Mouse (Mus musculus): Measurements from ENCODE around the gene Gm10799. TPM values are rescaled to one million over a fixed set of nuclear protein-coding genes. Genes with fewer than 3 reads are reported as not detected.

Gene Gm10799
- polyA plus RNA-seq, 1 experiment from 2014 or later, result not detected

DNA sequence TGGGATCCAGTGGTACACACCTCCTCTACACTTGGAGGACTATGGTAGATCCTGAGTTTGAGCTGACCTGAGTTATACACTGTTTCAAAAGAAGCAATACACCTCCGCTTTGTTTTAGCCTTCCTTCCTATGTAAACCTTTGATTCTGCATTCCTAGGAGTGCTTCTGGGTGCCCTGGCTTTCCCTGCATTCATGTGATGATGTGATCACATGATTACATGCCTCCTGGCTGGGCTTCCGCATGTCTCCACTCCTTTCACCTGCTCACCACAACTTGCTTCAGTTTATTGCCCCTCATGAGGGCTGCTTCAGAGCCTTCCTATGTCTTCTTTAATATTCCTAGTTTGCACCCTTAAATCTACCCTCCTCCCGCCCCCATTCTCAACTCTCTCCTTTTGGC, 36.3 kb downstream of the Gm10799 start:
- Histone ChIP-seq H3K4me1 (peaks cover 21% of the 10 kb centered on the region), H3K27ac (replicated peaks) (no peak overlapping the region), H3K36me3 (peaks cover 15% of the 10 kb centered on the region), H3K9me3 (no peaks in the 10 kb centered on the region), H3K27me3 (no peaks in the 10 kb centered on the region), H3K4me3 (no peak overlapping the region), H3K4me2 (replicated peaks) (no peak overlapping the region), H3K9ac (replicated peaks) (no peak overlapping the region)
- 90% methylated on average over 3 of the region's 3 CpGs for WGBS
- ATAC-seq (replicated peaks), result no peak

DNA sequence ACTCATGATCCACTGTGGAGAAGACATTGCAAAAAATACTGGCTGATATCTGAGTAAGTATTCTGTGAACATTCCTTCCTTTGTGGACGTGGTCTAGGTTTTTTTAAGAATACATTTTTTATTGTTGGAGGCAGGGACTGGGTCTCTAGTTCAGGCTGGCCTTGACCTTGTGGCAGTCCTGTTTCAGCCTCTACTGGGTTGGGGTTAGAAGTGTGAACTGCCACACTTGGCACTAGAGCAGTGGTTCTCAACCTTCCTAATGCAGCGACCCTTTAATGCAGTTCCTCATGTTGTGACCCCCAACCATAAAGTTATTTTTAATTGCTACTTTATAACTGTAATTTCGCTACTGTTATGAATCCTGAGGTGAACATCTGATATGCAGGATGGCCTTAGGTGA, 38.0 kb downstream of the Gm10799 start:
- ATAC-seq (replicated peaks), result no peak
- Histone ChIP-seq H3K4me2 (replicated peaks) (no peak overlapping the region), H3K36me3 (peaks cover 13% of the 10 kb centered on the region), H3K4me3 (no peak overlapping the region), H3K9me3 (no peaks in the 10 kb centered on the region), H3K27ac (replicated peaks) (no peak overlapping the region), H3K9ac (replicated peaks) (no peak overlapping the region), H3K4me1 (peaks cover 21% of the 10 kb centered on the region), H3K27me3 (no peaks in the 10 kb centered on the region)
- 87% methylated on average over 3 of the region's 3 CpGs for WGBS

DNA sequence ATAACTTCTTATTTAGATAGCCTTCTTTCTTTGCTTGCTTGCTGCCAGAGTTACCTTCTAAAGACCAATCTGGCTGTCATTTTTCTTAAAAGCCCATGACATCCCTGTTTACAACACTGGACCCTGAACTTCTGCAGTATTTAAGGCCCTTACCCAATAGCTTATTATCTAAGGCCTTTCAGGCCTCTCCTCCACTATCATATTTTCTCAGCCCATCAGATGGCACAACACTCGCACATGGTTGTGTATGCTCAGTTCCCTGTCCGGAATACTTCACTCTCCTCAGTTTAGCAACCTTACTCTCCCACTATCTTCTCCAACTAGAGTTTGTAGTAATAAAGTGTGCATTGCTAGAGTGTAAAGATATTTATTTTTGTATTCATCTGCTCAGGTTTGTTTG, 39.3 kb downstream of the Gm10799 start:
- ATAC-seq (replicated peaks), result no peak
- Histone ChIP-seq H3K27me3 (no peaks in the 10 kb centered on the region), H3K9me3 (no peaks in the 10 kb centered on the region), H3K4me1 (peaks cover 21% of the 10 kb centered on the region), H3K36me3 (peaks cover 11% of the 10 kb centered on the region), H3K9ac (replicated peaks) (0 out of 2 replicates have a peak overlapping the region, but pooled peaks have one; percentile 93), H3K27ac (replicated peaks) (no peak overlapping the region), H3K4me3 (peak overlapping the region; percentile 79), H3K4me2 (replicated peaks) (peak overlapping the region; percentile 89)
- WGBS, result 77% methylated on average over 2 of the region's 2 CpGs

DNA sequence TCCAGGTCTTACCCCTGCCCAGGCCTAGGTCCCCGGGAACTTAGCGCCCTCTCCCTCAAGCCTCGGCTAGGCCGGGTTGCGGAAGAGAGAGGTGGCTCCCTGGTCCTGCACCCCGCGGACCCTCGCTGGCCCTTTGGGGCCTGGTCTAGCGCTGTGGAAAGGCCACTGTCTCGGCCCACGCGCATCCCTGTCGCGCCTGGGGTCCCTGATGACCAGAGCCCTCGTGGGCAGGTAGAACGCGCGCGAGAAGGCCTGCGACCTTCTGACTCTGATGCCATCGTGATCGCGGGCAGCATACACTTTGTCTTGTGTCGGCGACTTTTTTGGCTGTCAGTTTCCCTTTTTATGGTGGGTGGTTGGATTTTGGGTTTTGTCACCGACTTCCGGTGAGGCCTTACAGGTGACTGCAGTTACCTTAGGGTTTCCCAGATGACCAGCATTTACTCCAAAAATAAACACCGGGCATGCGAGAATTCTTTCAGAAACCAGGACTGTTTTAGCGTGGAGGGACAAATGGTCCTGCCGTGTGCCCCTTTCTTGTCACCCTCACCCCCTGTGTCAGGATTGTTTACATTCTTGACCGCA, 40.1 kb downstream of the Gm10799 start, which contains the start of gene 4931422A03Rik:
TSS of gene 4931422A03Rik (minus strand) at position 223 of the 585 bp plus-strand sequence.
- H3K27ac ChIP-seq (replicated peaks), result 0 out of 2 replicates have a peak within 1 kb of the TSS, but pooled peaks have one; percentile 27
- no peaks in the 10 kb centered on the region for H3K9me3 ChIP-seq
- WGBS, result 2% methylated on average over 32 of the region's 32 CpGs
- peak within 1 kb of the TSS; percentile 93 for H3K9ac ChIP-seq (replicated peaks)
- peak within 1 kb of the TSS; percentile 79 for H3K4me3 ChIP-seq
- no peaks in the 10 kb centered on the region for H3K27me3 ChIP-seq
- peak; percentile 81; the same call in 1 of the 2 replicates for ATAC-seq (replicated peaks)
- peak within 1 kb of the TSS; percentile 89 for H3K4me2 ChIP-seq (replicated peaks)
- H3K36me3 ChIP-seq, result peaks cover 5% of the 10 kb centered on the region
- H3K4me1 ChIP-seq, result peaks cover 21% of the 10 kb centered on the region

DNA sequence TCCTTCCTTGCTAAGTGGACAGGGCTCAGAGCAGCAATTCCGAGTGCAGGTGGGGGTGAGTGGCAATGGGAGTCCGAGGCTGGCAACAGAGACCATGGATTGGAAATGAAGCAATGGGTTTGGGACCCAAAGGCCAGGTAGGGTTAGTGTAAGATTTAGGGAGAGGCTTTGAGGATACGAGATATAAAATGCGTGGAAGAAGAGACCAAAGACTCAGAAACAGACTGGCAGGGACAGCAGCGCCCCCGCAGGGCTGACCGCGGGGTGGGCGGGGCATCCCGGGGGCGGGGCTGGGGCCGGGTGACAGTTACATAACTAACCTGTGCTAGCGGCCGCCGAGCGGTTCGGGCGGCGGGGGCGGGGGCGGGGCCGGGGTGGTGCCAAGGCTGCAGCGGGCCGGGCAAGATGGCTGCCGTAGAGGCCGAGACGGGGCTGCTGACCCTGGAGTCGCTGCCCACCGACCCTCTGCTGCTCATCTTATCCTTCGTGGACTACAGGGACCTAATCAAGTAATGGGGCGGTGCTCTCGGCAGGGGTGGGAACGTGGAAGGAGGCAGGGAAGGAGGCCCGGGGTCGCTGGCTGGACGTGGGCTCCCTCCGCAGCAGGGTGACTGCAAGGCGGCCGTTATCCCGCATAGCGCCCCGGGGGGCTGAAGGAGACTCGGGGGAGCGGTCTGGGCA, 40.8 kb downstream of the Gm10799 start, which contains the start of gene Fbxo3:
TSS of gene Fbxo3 (plus strand) at position 264 of the 681 bp plus-strand sequence.
- H3K27me3 ChIP-seq, result no peaks in the 10 kb centered on the region
- 0 out of 2 replicates have a peak within 1 kb of the TSS, but pooled peaks have one; percentile 27 for H3K27ac ChIP-seq (replicated peaks)
- ATAC-seq (replicated peaks), result peak; percentile 95
- peak within 1 kb of the TSS; percentile 79 for H3K4me3 ChIP-seq
- 0% methylated on average over 44 of the region's 44 CpGs for WGBS
- H3K4me1 ChIP-seq, result peaks cover 21% of the 10 kb centered on the region
- peaks cover 5% of the 10 kb centered on the region; the same call in 1 of the 2 replicates for H3K36me3 ChIP-seq
- peak within 1 kb of the TSS; percentile 93 for H3K9ac ChIP-seq (replicated peaks)
- H3K9me3 ChIP-seq, result no peaks in the 10 kb centered on the region
- H3K4me2 ChIP-seq (replicated peaks), result peak within 1 kb of the TSS; percentile 89

DNA sequence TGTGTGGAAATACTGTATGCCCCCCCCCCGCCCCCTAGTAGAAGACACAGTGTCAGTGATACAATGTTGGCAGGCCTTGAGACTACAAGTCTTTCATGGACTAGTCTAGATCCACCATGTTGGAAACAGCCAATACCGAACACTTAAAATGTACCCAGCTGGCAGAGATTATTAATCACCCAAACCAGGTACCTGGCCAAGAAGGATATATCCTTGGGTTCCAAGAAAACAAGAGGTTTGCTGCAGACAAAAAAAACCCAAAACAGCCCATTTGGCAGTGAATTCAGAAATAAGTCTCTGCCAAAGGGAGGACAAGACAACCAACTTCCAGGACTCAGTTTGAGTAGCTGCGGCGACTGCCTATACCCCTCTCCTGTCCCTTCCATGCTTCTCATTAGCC, 43.7 kb downstream of the Gm10799 start:
- 89% methylated on average over 4 of the region's 4 CpGs for WGBS
- no peak for ATAC-seq (replicated peaks)
- Histone ChIP-seq H3K27me3 (no peaks in the 10 kb centered on the region), H3K27ac (replicated peaks) (no peak overlapping the region), H3K9me3 (no peaks in the 10 kb centered on the region), H3K36me3 (no peaks in the 10 kb centered on the region), H3K9ac (replicated peaks) (no peak overlapping the region), H3K4me2 (replicated peaks) (no peak overlapping the region), H3K4me1 (peaks cover 19% of the 10 kb centered on the region), H3K4me3 (no peak overlapping the region)

DNA sequence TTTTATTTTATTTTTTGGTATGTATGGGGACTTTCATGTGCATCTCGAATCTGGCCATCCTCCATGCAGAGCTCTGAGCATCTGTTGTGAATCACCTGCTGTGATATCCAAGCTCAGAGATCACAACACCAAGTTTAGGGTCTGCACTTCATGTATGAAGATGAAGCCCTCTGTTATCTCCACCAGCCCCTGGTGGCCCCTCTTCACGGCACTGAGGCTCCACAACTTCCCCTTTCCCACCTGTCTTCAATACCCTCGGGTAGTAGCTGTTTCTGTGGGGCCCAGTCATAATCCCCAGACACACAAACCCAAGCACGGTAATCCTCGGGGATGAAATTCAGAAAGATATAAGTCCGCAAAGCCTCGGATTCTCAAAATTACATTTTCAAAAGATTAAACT, 45.3 kb downstream of the Gm10799 start:
- 88% methylated on average over 7 of the region's 7 CpGs for WGBS
- Histone ChIP-seq H3K4me2 (replicated peaks) (no peak overlapping the region), H3K9me3 (no peaks in the 10 kb centered on the region), H3K4me1 (peaks cover 3% of the 10 kb centered on the region), H3K9ac (replicated peaks) (no peak overlapping the region), H3K27me3 (no peaks in the 10 kb centered on the region), H3K4me3 (no peak overlapping the region), H3K27ac (replicated peaks) (no peak overlapping the region), H3K36me3 (no peaks in the 10 kb centered on the region)
- ATAC-seq (replicated peaks), result no peak

Other genes with a start within 250 kb of the Gm10799 start
- 21.8 and 23.6 TPM in 2 replicates for gene Lmo2, start 110.6 kb downstream of the Gm10799 start, polyA plus RNA-seq (2015; fragmentation: Nextera tagmentation; extraction: Ambion mirVana)
- 60.2 and 65.1 TPM in 2 replicates for gene Fbxo3, start 40.8 kb downstream of the Gm10799 start, polyA plus RNA-seq (2015; fragmentation: Nextera tagmentation; extraction: Ambion mirVana)
- 1.5 and 2.2 TPM in 2 replicates for gene 4931422A03Rik, start 40.2 kb downstream of the Gm10799 start, polyA plus RNA-seq (2015; fragmentation: Nextera tagmentation; extraction: Ambion mirVana)
- not detected in 2 replicates for gene Gm10912, start 2.7 kb downstream of the Gm10799 start, polyA plus RNA-seq (2015; fragmentation: Nextera tagmentation; extraction: Ambion mirVana)
- 1.2 TPM in 2 replicates for gene Cd59b, start 1.3 kb upstream of the Gm10799 start, polyA plus RNA-seq (2015; fragmentation: Nextera tagmentation; extraction: Ambion mirVana)
- 5.0 and 5.6 TPM in 2 replicates for gene Cd59a, start 27.3 kb upstream of the Gm10799 start, polyA plus RNA-seq (2015; fragmentation: Nextera tagmentation; extraction: Ambion mirVana)
- not detected in 2 replicates for gene A930018P22Rik, start 54.2 kb upstream of the Gm10799 start, polyA plus RNA-seq (2015; fragmentation: Nextera tagmentation; extraction: Ambion mirVana)

All from forebrain, embryonic 15.5 days (tissue).